Mouse (Mus musculus): Measurements from ENCODE around the gene Gabrb2.

DNA sequence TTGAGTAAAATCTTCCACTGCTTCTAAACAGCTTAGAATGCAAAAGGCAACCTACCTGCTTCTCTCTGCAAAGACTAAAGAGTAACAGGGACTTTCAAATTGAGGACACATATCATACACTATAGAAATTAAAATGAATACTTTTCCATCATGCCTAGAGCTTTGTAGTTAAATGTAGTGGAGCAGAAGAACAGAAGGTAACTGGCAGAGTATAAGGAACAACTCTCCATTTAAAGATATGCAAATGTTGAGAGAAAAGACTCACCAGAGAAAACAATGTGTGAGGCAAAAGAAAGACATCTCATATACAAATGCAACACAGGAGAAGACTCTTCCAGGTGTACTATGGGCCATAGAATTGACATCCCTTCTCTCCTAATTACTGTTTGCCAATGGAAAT, 232.0 kb downstream of the Gabrb2 start:
- TF ChIP-seq TBP (conservative IDR thresholded peaks at IDR 0.05; ENCODE audit: low read depth, low read length) (no peak), POLR2A (IDR thresholded peaks at IDR 0.05; ENCODE audit: low read depth, low read length) (no peak), ZC3H11A (IDR thresholded peaks at IDR 0.05; ENCODE audit: low read depth, low read length) (no peak), UBTF (IDR thresholded peaks at IDR 0.05; ENCODE audit: low read depth, low read length) (no peak), EP300 (IDR thresholded peaks at IDR 0.05; ENCODE audit: low read length) (no peak), E2F4 (IDR thresholded peaks at IDR 0.05; ENCODE audit: insufficient replicate concordance, low read depth, low read length) (no peak), CTCF (conservative IDR thresholded peaks at IDR 0.05 in 1 of 2, IDR thresholded peaks at IDR 0.05 in 1 of 2; ENCODE audit: low read depth in 2 of 2, low read length in 2 of 2) (no peak), ZMIZ1 (IDR thresholded peaks at IDR 0.05; ENCODE audit: low read depth, low read length) (no peak), BHLHE40 (IDR thresholded peaks at IDR 0.05; ENCODE audit: low read depth, low read length) (no peak), CHD2 (IDR thresholded peaks at IDR 0.05; ENCODE audit: low read length) (no peak), MAFK (IDR thresholded peaks at IDR 0.05; ENCODE audit: insufficient replicate concordance, low read length) (no peak), USF1 (IDR thresholded peaks at IDR 0.05; ENCODE audit: low read depth, low read length) (no peak)
